Mouse (Mus musculus): ENCODE measurements around the gene Asb17. TPM values are rescaled to one million over a fixed set of nuclear protein-coding genes. Genes with fewer than 3 reads are reported as not detected.

Gene Asb17
- not detected for polyA plus RNA-seq (2015; fragmentation: Illumina TruSeq; extraction: RNeasy Lipid Tissue Mini Kit (QIAGEN cat#74804); ENCODE audit: insufficient read depth, low replicate concordance)

DNA sequence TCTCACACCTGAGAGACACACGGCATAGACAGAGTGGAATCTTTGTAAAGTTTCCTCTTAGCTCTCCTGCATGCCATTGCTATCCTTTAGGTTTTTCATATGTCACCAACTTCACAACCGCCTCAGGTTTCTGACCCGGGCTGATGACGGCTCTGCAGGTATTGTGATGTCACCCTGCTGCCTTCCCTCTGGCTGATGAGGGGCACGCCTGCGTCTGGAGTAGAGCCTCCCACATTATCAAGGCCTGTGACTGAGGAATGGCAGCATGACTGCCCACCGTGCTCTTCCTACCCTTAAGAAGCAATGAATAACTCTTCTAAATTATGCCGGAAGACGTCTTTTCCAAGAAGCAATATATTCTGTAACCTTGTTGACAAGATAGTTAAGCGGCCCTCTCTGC is at the start of gene Asb17:
Gene Asb17 (plus strand): TSS at position 180 of the 400 bp plus-strand sequence.

Other genes starting within 250 kb of the Asb17 start
- 12.0 TPM for gene St6galnac3, start 119.0 kb upstream of the Asb17 start, polyA plus RNA-seq (2015; fragmentation: Illumina TruSeq; extraction: RNeasy Lipid Tissue Mini Kit (QIAGEN cat#74804); ENCODE audit: insufficient read depth, low replicate concordance)
- not detected for gene Msh4, start 61.9 kb downstream of the Asb17 start, polyA plus RNA-seq (2015; fragmentation: Illumina TruSeq; extraction: RNeasy Lipid Tissue Mini Kit (QIAGEN cat#74804); ENCODE audit: insufficient read depth, low replicate concordance)
- gene Rabggtb, start 68.8 kb downstream of the Asb17 start, polyA plus RNA-seq (2015; fragmentation: Illumina TruSeq; extraction: RNeasy Lipid Tissue Mini Kit (QIAGEN cat#74804); ENCODE audit: insufficient read depth, low replicate concordance) = 83.6 TPM
- 91.5 TPM for gene Acadm, start 100.4 kb downstream of the Asb17 start, polyA plus RNA-seq (2015; fragmentation: Illumina TruSeq; extraction: RNeasy Lipid Tissue Mini Kit (QIAGEN cat#74804); ENCODE audit: insufficient read depth, low replicate concordance)
- 1.2 TPM for gene Slc44a5, start 129.2 kb downstream of the Asb17 start, polyA plus RNA-seq (2015; fragmentation: Illumina TruSeq; extraction: RNeasy Lipid Tissue Mini Kit (QIAGEN cat#74804); ENCODE audit: insufficient read depth, low replicate concordance)